Mouse (Mus musculus) G1E (cell line): ENCODE measurements around the gene Dab1. TPM values are rescaled to one million over a fixed set of nuclear protein-coding genes. Genes with fewer than 3 reads are reported as not detected.

Experiments used
- ATAC-seq: 2 replicates; pipeline ENCODE4 v1.8.0; 2016; ENCODE audit warnings: mild to moderate bottlenecking; ENCODE audit not compliant: insufficient number of reproducible peaks, poor library complexity, low FRiP score, severe bottlenecking; ENCODE audit errors: extremely low read depth
- DNase-seq: peaks from one replicate; pipeline ENCODE4 v3.0.0; 2012; ENCODE audit warnings: low spot score
- H3K27me3 ChIP-seq: 2 replicates; pipeline ENCODE4 v1.6.1; 2012; ENCODE audit warnings: mild to moderate bottlenecking, low read length, inconsistent platforms; ENCODE audit not compliant: insufficient read depth
- H3K36me3 ChIP-seq: replicated peaks from 2 replicates; pipeline ENCODE3; 2012; ENCODE audit warnings: mild to moderate bottlenecking, inconsistent platforms
- H3K4me1 ChIP-seq: 2 replicates; pipeline ENCODE4 v1.6.1; 2012; ENCODE audit warnings: low read depth, low read length, inconsistent platforms, mixed read lengths; ENCODE audit not compliant: insufficient read depth
- H3K4me3 ChIP-seq: 2 replicates; pipeline ENCODE4 v1.5.1; 2012; ENCODE audit warnings: low read depth, mild to moderate bottlenecking, inconsistent platforms, low read length, moderate library complexity, mixed read lengths
- H3K9me3 ChIP-seq: replicated peaks from 2 replicates; pipeline ENCODE4 v1.6.1; 2012; ENCODE audit warnings: inconsistent platforms
- CTCF ChIP-seq: IDR thresholded peaks from 2 replicates; pipeline ENCODE4 v1.5.1; 2012; ENCODE audit warnings: low read depth, low read length, inconsistent platforms, mixed read lengths
- GATA1 ChIP-seq: IDR thresholded peaks from 2 replicates; pipeline ENCODE4 v1.6.1; 2012; ENCODE audit warnings: borderline replicate concordance, low read length, inconsistent platforms, mixed read lengths
- GATA2 ChIP-seq: IDR thresholded peaks from 2 replicates; pipeline ENCODE4 v1.6.1; 2012; ENCODE audit warnings: low read depth, low read length, inconsistent platforms, borderline replicate concordance
- POLR2AphosphoS5 ChIP-seq: IDR thresholded peaks from 2 replicates; pipeline ENCODE4 v1.6.1; 2012; ENCODE audit warnings: low read depth, low read length, inconsistent platforms; ENCODE audit not compliant: insufficient replicate concordance
- TAL1 ChIP-seq: conservative IDR thresholded peaks from 2 replicates; pipeline ENCODE4 v1.6.1; 2012; ENCODE audit warnings: low read depth, low read length, inconsistent platforms, mixed read lengths
- polyA plus RNA-seq: library from polyadenylated mRNA; stranded (reverse); fragments of >175 nt; gene quantifications from 2 replicates; pipeline ENCODE4 v1.2.3, GENCODE M21; 2012
- total RNA-seq, 2 experiments: library from RNA; stranded (forward) in 1 of 2; stranded (reverse) in 1 of 2; fragments of 200-1000 nt in 1 of 2; fragments of >200 nt in 1 of 2; fragmentation: Nextera tagmentation in 1 of 2; gene quantifications; 2 replicates each; pipeline ENCODE4 v1.2.3; 2014 to 2017

Dab1 gene
- total and polyA plus RNA-seq, 3 experiments = 0.16 TPM; not detected in 2

DNA sequence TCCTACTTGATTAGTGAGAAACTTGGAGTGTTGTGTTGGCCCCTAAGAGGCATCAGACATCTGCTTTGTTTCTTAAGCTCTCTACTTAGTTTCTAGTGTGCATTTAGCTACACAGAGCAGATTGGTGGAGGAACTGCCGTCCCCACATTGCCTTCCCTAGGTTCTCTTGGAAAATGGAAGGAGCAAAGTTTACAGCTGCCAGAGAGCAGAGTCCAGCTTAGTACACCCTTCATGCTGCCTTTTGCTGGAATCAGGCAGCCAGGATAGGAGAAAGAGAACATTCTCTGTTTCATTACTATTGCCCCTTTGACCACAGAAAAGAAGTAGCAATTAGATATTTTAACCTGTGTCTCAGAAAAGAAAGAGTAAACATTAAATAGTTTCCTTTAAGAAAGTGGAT lies 742.2 kb downstream of the Dab1 start:
- no peaks in the 10 kb centered on the region for H3K27me3 ChIP-seq
- DNase-seq (no peak), ATAC-seq (no peak)
- H3K4me1 ChIP-seq = no peaks in the 10 kb centered on the region
- H3K9me3 ChIP-seq = peaks cover 6% of the 10 kb centered on the region
- H3K4me3 ChIP-seq = no peak overlapping the region
- H3K36me3 ChIP-seq = no peaks in the 10 kb centered on the region
- no peak for TF ChIP-seq CTCF
- TF ChIP-seq GATA1 = no peak
- TF ChIP-seq POLR2AphosphoS5 = no peak
- no peak for TF ChIP-seq TAL1
- no peak for TF ChIP-seq GATA2

GRCm38 (mm10) chr4:104366491-104366890 lies 747.3 kb downstream of the Dab1 start:
- no peaks in the 10 kb centered on the region for H3K36me3 ChIP-seq
- H3K27me3 ChIP-seq = no peaks in the 10 kb centered on the region
- H3K4me1 ChIP-seq = no peaks in the 10 kb centered on the region
- TF ChIP-seq CTCF = no peak
- no peak for TF ChIP-seq TAL1
- no peak for TF ChIP-seq GATA2
- no peak for TF ChIP-seq POLR2AphosphoS5
- TF ChIP-seq GATA1 = no peak
- no peak overlapping the region for H3K4me3 ChIP-seq
- DNase-seq (no peak), ATAC-seq (no peak)
- peaks cover 38% of the 10 kb centered on the region for H3K9me3 ChIP-seq

DNA sequence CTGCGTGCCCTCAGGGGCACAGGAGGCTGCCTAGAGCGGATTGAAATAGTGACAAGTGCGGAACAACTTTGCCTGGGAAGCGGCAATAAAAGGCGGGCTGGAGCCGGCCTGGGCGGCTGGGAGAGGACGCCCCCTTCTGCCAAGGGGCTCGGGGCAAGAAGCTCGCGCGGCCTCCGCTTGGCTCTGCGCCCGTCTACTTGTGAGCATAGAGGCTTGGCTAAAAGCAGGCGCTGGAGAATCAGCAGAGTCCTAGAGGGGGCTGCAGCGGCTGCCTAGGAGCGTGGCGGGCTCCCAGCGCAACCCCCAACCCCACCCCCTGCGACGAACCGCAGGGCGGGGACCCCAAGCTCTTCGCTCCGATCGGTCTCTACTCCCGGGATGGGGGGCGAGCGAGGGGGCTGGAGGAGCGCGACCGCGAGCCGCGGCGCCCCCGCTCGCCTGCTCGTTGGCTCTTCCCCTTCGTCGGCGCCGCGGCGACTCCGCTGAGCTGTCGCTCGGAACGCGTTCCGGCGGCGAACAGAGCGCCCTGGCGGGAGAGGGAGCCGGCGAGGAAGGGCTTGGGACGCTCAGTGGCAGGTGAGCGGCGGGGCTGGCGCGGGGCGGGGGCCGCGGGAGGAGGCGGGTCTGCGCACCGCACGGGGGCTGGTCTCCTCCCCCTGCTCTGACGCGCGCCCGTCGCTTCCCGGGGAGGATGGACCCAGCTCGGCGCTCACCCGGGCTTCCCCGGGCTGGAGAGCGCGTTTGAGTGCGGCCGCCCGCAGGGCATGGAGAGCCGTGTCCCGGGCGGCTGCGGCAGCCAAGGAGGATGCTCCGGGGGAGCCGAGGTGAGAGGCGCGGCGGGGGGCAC lies 748.0 kb downstream of the Dab1 start:
- H3K9me3 ChIP-seq = peaks cover 44% of the 10 kb centered on the region
- no peak for DNase-seq
- no peak for ATAC-seq
- no peaks in the 10 kb centered on the region for H3K36me3 ChIP-seq
- H3K4me1 ChIP-seq = no peaks in the 10 kb centered on the region
- H3K27me3 ChIP-seq = no peaks in the 10 kb centered on the region
- TF ChIP-seq POLR2AphosphoS5 (no peak), GATA2 (no peak)
- H3K4me3 ChIP-seq = no peak overlapping the region

- no peak for DNase-seq
- no peak for ATAC-seq
- TF ChIP-seq GATA1 (no peak), CTCF (no peak), GATA2 (no peak), POLR2AphosphoS5 (no peak), TAL1 (no peak)
- H3K4me1 ChIP-seq = no peaks in the 10 kb centered on the region
- no peaks in the 10 kb centered on the region for H3K36me3 ChIP-seq
- H3K4me3 ChIP-seq = no peak overlapping the region; the same call in 1 of the 2 replicates
- no peaks in the 10 kb centered on the region for H3K27me3 ChIP-seq
- peaks cover 45% of the 10 kb centered on the region for H3K9me3 ChIP-seq
Observed at GRCm38 (mm10) chr4:104367741-104368411, 748.7 kb downstream of the Dab1 start.

- H3K9me3 ChIP-seq = peaks cover 48% of the 10 kb centered on the region
- H3K4me1 ChIP-seq = no peaks in the 10 kb centered on the region
- H3K4me3 ChIP-seq = no peak overlapping the region
- ATAC-seq (no peak), DNase-seq (no peak)
- no peaks in the 10 kb centered on the region for H3K27me3 ChIP-seq
- H3K36me3 ChIP-seq = no peaks in the 10 kb centered on the region
- TF ChIP-seq GATA2 (no peak), TAL1 (no peak), GATA1 (no peak), POLR2AphosphoS5 (no peak), CTCF (no peak)
Observed at GRCm38 (mm10) chr4:104368561-104369021, 749.4 kb downstream of the Dab1 start.

DNA sequence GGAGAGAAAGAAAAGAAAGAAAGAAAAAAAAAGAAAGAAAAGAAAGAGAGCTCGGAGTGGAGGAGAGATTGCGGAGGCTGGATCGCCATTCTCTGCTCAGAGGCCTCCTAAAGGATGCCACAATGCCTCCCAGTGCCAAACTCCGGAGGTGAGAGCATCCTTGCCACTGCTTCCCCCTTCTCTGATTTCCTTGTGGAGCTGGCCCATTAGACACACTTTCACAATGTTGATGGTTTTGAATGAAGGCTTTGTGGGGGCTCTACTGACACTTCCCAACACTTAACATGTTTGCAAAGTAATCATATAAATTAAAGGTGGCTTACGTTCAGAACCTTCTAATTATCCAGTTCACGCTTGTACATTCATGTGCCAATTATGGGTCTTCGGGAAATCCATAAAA lies 749.9 kb downstream of the Dab1 start:
- H3K27me3 ChIP-seq = no peaks in the 10 kb centered on the region
- H3K36me3 ChIP-seq = no peaks in the 10 kb centered on the region
- TF ChIP-seq CTCF = no peak
- no peak for TF ChIP-seq GATA2
- TF ChIP-seq POLR2AphosphoS5 = no peak
- no peak for TF ChIP-seq TAL1
- TF ChIP-seq GATA1 = no peak
- DNase-seq = no peak
- H3K4me3 ChIP-seq = no peak overlapping the region
- peaks cover 51% of the 10 kb centered on the region for H3K9me3 ChIP-seq
- H3K4me1 ChIP-seq = no peaks in the 10 kb centered on the region
- ATAC-seq = no peak
